Mouse (Mus musculus) kidney, postnatal 14 days (tissue): ENCODE measurements around the gene Lyl1.
A peak's percentile ranks its signal among the peaks of the same experiment; 100 is the strongest.

Experiments
- DNase-seq: peaks from one replicate; pipeline ENCODE4 v3.0.0; 2022; ENCODE audit warnings: mixed read lengths

The Lyl1 gene

GRCm38 (mm10) chr8:84703466-84704249, 2.4 kb downstream of the Lyl1 start:
- no peak for DNase-seq

DNA sequence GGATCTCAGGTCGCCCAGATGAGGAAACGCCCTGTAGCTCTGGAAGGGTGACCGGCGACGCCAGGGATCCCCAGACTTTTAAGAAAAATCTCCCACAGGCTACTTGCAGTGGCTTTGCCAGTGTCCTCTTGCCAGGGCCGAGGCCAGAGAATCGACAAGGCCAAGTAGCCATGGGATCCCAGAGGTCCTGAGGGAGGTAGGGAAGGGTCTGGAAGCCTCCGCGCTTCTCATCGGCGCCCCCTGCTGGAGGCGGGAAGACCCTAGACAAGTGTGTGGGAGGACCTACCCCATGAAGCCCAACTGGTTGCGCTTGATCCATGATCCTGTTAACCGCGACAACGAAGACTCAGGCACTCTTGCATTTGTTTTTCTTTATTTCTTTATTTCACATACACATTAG, 3.1 kb downstream of the Lyl1 start:
- DNase-seq = peak; percentile 80

DNA sequence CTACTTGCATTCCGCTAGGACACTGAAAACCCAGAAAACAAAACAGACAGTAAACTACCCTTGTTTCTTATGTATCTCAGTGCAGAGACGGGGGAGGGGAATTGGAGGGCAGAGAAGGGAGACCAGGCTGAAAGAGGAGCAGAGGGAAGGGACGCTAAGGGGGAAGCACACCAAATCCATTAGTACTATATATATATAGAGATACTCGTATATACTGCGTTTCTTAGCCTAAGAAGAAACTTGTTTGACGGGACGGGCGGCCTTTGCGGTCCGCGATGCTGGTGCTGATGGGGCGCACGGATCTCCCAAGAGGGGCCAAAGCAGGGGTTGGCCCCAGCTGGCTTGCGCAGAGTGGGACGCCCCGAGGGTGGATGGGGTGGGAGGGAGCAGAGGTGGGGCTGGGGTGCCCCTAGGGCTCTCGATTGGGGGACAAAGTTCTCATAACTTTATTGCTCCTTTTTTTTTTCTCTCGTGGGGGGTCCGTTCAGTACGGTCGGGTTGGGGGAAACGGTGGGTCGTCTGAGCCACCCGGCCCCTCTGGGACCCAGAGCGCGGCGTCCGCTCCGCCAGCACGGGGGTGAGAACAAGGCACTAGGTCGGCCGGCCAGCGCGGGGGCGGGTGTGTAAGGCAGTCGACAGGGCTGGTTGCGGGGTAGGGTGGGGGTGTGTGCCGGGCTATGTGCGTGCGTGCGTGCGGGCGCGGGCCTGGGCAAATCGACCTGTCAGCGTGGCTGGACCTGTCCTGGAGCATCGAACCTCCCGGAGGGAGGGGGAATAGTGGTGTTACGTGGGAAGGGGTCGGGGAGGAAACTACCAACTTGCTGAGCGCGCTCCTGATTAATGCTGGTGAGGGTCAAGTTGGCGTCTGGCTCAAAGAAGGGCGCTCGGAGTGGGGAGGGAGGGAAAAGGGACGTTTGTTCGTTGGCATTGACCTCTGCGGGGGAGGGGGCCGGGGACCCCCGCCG, 3.9 kb downstream of the Lyl1 start:
- DNase-seq = no peak

DNA sequence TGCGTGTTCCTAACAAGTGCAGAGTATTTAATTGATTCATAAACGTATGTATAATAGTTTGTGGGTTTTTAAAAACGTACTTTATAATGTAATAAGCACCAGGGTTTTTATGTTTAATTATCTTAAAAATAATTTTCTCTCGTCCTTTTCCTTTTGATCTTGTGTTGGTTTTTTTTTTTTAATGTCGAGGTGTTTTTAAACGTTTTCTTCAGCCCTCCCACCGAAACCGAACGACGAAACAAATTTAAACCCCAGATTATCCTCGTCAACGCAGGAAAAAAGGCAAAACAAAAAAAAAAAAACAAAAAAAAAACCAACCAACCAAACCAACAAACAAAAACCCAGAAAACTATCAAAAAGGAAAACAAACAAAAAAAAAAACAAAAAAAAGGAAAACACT, 4.7 kb downstream of the Lyl1 start:
- no peak for DNase-seq

DNA sequence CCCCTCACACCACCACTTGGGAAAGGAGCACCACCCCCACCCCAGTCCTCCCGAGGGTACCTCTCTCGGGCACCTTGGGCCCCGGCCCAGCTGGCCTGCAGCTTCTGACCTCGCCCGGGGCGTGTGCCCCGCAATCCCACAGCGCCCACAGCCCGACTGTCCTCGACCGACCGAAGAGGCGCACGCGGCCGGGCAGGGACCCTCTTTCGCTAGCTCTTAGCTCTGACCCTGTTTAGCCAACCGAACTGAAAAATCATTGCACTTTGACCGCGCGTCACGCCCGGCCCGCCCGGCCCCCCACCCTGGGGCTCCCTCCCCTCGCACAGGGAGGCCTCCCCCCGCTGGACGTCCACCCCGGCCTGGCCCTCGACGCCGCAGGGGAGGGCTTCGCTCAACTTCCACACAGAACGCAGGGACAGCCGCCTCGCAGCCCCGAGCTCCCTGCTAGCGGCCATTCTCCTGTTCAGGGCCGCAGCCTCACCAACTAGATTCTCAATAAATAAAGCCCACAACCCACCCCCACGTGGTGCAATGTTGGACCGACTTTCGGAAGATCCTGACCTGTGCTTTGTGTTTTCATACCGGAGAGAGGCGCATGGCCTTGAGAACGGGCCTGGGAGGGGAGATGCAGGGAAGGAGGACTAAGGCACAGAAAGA, 5.5 kb downstream of the Lyl1 start:
- DNase-seq = no peak

DNA sequence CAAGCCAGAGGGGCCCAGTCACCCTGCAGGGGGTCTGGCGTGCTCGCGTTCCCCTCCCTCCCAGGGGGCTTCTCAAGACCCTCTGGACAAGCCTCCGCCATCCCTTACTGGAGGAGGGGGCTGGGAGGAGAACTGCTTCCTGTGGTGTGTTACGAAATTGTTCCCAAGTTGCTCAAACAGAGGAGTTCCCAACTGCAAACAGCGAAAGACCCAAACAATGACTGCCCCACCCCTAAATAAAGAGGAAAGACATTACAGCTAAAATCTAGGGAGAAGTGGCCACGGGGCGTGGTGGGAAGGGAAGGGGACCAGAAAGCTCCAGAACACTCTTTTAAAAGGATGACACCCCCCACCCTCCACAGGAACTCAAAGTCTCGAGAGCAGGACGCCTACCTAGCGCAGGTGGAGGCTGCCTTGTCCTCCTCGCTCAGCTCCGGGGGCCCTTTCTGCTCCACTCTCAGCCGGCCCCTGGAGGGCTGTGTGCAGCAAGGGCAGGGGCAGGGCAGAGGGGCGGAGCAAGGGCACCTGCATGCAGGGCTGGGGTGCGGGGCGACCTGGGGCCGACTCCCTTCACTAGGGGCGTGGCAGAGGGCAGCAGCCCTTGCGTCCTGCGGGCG, 6.1 kb downstream of the Lyl1 start:
- no peak for DNase-seq

DNA sequence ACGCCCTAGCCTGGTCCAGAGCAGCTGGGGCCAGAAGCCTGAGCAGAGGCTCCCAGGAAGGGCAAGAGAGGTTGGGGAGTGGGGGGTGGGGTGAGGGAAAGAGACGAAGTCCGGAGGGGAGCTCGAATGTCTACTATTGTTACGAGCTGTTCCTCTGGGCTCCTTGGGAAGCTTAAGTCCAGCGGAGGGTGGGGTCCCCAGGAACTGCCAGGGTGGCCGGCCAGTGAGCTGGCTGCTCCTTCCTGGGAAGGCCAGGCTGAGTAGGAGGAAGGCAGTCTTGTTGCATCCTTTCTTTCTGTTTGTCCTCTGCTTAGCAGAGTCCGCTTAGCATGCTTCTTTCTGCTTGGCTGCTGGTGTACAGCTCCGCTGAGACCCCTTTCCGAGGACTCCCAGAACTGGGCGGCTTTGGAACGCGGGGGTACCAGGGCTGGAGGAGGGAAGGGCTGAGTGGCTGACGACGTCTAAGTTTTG, 6.8 kb downstream of the Lyl1 start:
- DNase-seq = no peak

DNA sequence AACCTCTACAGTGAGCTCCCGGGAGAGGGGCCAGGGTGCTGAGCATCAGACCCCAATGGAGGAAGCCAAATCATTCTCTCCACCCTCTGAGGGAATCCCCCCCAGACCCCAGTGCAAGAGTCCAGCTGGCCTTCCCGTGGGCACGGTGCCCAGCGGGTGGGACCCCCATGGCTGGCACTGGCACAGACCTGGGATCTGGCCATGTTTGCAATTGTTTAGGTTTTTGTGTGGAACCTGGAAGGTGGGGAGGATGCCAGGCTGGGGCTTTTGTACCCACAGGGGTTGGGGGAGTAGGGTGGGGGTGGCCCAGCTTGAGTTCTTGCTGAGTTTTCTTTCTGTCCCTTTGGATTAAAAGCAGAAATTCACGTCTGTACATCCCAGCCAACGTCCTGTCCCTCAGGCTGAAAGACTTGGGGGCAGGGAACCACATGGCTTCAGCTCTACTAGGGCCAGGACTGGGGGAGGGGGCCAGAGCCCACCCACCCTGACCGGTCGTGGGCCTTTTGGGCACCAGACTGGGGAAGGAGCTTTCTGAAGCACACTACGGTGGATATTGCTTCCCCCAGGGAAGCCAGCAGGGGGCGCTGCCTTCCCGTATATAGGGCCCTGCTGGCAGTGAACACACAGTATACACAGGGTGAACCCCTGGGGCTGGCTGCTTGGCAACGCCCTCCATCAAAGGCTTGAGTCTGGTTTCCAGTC, 7.7 kb downstream of the Lyl1 start:
- peak; percentile 89 for DNase-seq

GRCm38 (mm10) chr8:84709931-84710330, 8.7 kb downstream of the Lyl1 start:
- DNase-seq = no peak

GRCm38 (mm10) chr8:84711312-84711711, 10.1 kb downstream of the Lyl1 start:
- DNase-seq = no peak

GRCm38 (mm10) chr8:84711933-84712758, 10.9 kb downstream of the Lyl1 start:
- peak; percentile 65 for DNase-seq

- DNase-seq = no peak
These were observed 11.5 kb downstream of the Lyl1 start for GRCm38 (mm10) chr8:84712759-84713120.

DNA sequence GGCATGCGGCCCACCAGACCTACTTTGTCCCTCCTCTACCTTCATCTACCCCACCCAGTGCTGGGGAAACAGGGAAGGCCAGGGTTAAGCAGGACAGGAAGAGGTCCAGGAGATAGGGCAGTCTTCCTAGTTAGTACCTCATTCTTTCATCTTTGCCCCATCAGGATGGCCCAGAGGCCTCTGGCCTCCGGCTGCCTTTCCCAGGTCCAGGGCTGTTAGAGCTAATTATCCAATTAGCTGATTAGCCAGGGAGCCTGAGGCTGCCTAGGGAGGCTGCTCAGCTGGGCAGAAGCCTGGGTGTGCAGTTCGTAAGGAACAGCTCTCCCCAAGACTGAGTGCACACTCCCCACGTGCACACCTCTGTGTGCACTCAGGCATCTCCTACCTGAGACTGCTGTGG, 12.1 kb downstream of the Lyl1 start:
- no peak for DNase-seq

- DNase-seq = no peak
These were observed 12.9 kb downstream of the Lyl1 start for GRCm38 (mm10) chr8:84714161-84714560.

GRCm38 (mm10) chr8:84715893-84716468, 14.7 kb downstream of the Lyl1 start:
- DNase-seq = no peak

GRCm38 (mm10) chr8:84716790-84717189, 15.5 kb downstream of the Lyl1 start:
- DNase-seq = no peak

DNA sequence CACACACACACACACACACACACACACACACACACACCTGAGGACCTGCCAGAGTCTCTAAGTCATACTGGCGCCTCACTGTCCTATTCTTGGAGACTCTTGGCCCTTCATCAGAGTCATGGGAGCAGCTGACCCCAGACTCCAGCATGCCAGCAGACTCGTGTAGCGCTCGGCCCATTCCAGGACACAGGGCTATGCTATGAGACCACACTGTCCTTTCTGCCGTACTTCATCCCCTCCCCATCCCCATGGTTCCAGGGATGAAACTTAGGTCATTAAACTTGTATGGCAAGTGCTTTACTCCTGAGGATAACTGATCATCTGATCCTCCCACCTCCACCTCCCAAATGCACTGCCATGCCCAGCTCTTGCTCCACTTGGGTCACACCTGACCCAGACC, 17.2 kb downstream of the Lyl1 start:
- no peak for DNase-seq

DNA sequence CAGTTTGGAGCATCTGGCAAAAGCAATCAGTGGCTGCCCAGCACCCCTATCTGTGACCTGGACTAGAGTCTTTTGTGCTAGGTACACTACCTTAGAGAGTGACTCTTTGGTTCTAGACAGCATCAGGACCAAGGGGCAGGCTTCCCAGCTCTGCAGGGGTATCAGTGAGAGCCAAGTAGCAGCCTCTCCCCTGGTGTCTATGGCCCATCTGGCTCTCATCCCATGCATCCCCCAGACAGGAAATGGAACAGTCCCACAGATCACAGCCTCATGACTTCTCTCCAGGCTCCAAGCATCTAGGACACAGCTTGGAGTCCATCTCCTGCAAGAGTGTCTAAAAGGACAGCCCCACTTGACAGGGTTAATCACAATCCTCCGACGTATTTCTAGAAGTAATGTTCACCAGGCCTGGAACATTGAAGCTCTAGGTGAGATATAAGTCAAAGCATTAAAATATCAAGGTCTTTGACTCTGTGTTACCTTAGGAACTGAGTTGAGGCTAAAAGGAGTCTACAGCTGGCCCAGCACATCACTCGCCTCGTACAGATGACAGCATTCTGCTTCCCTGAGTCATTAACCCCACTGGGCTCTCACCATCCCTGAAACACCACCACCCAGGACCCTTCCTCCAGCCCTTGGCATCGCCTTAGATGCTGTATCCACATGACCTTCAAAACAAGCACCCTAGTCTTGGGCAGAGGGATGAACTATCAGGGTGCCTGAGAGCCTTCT, 17.9 kb downstream of the Lyl1 start:
- no peak for DNase-seq

- DNase-seq = no peak
These were observed 21.2 kb downstream of the Lyl1 start for GRCm38 (mm10) chr8:84722530-84722849.

GRCm38 (mm10) chr8:84722850-84723570, 21.8 kb downstream of the Lyl1 start, which contains the start of gene G430095P16Rik:
Gene G430095P16Rik, plus strand, starts transcription at chr8:84723007.
- peak; percentile 84 for DNase-seq
